In the genomic region with DNA sequence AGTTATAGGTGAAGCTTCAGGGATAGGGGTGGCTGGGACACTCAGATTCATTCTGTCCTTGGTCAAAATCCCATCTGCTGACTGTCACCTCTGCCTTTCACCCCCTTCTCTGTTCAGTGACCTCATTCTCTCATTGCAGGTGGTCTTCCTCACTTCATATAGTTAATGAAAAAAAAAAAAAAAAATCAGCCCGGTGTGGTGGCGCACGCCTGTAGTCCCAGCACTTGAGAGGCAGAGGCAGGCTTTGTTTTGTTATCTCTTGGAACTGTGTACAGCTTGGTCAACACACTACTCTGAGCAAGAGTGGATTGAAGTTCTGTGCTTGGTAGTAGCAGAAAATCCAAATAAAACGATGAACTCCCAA, we compare ENCODE assay signal across 26 mouse cellular contexts.
"Had no signal": no experiment of that assay in that cellular context is flagged by ENCODE, and none has a peak within 500 bp of the region (broad histone marks: within the 10 kb centered on the region; RNA-seq: fewer than 3 reads in every experiment).

No protein-coding gene starts in this region.

- H3K9ac ChIP-seq: heart, embryonic 13.5 days; heart, embryonic 15.5 days; hindbrain, embryonic 12.5 days; hindbrain, embryonic 14.5 days; intestine, embryonic 15.5 days; limb, embryonic 13.5 days; limb, embryonic 15.5 days; liver, embryonic 12.5 days; liver, embryonic 14.5 days had no signal

- H3K4me1 ChIP-seq: intestine, embryonic 15.5 days; limb, embryonic 13.5 days; limb, embryonic 15.5 days had no signal

- H3K4me3 ChIP-seq: heart, embryonic 13.5 days; heart, embryonic 15.5 days; hindbrain, embryonic 12.5 days; intestine, embryonic 15.5 days; layer of hippocampus, adult 2 months; limb, embryonic 13.5 days; limb, embryonic 15.5 days; liver, embryonic 12.5 days had no signal

- H3K36me3 ChIP-seq: heart, embryonic 15.5 days; hindbrain, embryonic 12.5 days; intestine, embryonic 15.5 days; limb, embryonic 13.5 days; limb, embryonic 15.5 days; liver, embryonic 12.5 days had no signal

- ATAC-seq: hindbrain, embryonic 16.5 days; inflammation-experienced regulatory T-cells, adult 6 months; intestine, embryonic 15.5 days; intestine, postnatal 0 days; liver, embryonic 12.5 days had no signal

- H3K27me3 ChIP-seq: heart, embryonic 13.5 days; heart, embryonic 15.5 days; hindbrain, embryonic 12.5 days; intestine, embryonic 15.5 days; limb, embryonic 13.5 days; limb, embryonic 15.5 days; liver, embryonic 12.5 days had no signal

- DNase-seq: gastrocnemius, postnatal 14 days; gastrocnemius, postnatal 36 days; heart, adult 18-20 months; heart, postnatal 14 days; heart, postnatal 36 days; kidney, adult 18-20 months; kidney, adult 8-10 months; kidney, postnatal 10 days; kidney, postnatal 25 days; kidney, postnatal 4 days; layer of hippocampus, postnatal 36 days; left cerebral cortex, postnatal 4 days had no signal

- H3K9me3 ChIP-seq: heart, embryonic 13.5 days; heart, embryonic 15.5 days; hindbrain, embryonic 12.5 days; intestine, embryonic 15.5 days; limb, embryonic 13.5 days; limb, embryonic 15.5 days; liver, embryonic 12.5 days had no signal

- H3K4me2 ChIP-seq: heart, embryonic 11.5 days; heart, embryonic 13.5 days; heart, embryonic 15.5 days; hindbrain, embryonic 12.5 days; hindbrain, embryonic 14.5 days; intestine, embryonic 15.5 days; limb, embryonic 13.5 days; limb, embryonic 15.5 days; liver, embryonic 12.5 days had no signal

- H3K27ac ChIP-seq: heart, embryonic 13.5 days; heart, embryonic 15.5 days; hindbrain, embryonic 12.5 days; hindbrain, embryonic 14.5 days; intestine, embryonic 15.5 days; layer of hippocampus, adult 2 months; limb, embryonic 13.5 days; limb, embryonic 15.5 days; liver, embryonic 12.5 days; liver, embryonic 14.5 days had no signal
